Mouse (Mus musculus): ENCODE results near the gene Zswim2.

DNA sequence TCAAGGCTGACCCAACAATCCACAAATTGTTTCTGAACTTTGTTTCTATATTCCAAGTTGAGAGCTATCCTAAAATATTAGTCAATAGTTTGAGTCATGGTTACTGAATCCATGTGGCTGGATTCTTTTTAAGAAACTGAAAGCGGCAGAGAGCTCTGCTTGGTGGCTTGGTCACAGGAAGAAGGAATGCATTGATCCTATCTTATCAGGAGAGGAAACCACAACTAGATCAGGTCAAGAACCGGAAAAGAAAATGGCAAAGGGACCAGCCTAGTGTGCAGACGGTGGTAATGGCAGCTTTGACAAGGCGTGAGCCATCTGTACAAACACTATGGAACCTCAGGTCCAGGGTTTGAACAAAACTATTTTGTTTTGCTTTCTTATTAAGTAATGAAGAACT lies 764 bp upstream of the Zswim2 start:
- TF ChIP-seq CTCF (IDR thresholded peaks at IDR 0.05; ENCODE audit: low read depth) (no peak), EP300 (IDR thresholded peaks at IDR 0.05; ENCODE audit: low read depth) (no peak)

Data from liver, postnatal 0 days (tissue).